Mouse (Mus musculus) forebrain, embryonic 13.5 days (tissue): ENCODE measurements at regions not wholly inside any gene's neighbourhood (a gene's known extent, or its start where the extent isn't known, plus 50 kb on each side); places are given as distances from the start of the nearest gene placed in this dataset.
A peak's percentile ranks its signal among the peaks of the same experiment; 100 is the strongest.

ENCODE experiments used
- ATAC-seq: fragments of 200-750 bp; cut with Nextera tagmentation; 2 replicates; pipeline ENCODE4 v1.8.0; 2017
- H3K27ac ChIP-seq: fragments of 300-500 bp; sonication (generic); 2 replicates; pipeline ENCODE4 v1.5.1; 2015; ENCODE audit warnings: inconsistent platforms, mild to moderate bottlenecking, moderate library complexity
- H3K27me3 ChIP-seq: fragments of 300-500 bp; sonication (generic); 2 replicates; pipeline ENCODE4 v1.6.1; 2015; ENCODE audit warnings: mild to moderate bottlenecking, inconsistent platforms
- H3K36me3 ChIP-seq: fragments of 300-500 bp; sonication (generic); 2 replicates; pipeline ENCODE4 v1.6.1; 2015; ENCODE audit warnings: mild to moderate bottlenecking, inconsistent platforms; ENCODE audit not compliant: poor library complexity, severe bottlenecking
- H3K4me1 ChIP-seq: fragments of 300-500 bp; sonication (generic); 2 replicates; pipeline ENCODE4 v1.6.1; 2015; ENCODE audit warnings: inconsistent platforms
- H3K4me2 ChIP-seq: fragments of 300-500 bp; sonication (generic); 2 replicates; pipeline ENCODE4 v1.6.1; 2015; ENCODE audit warnings: inconsistent platforms, mild to moderate bottlenecking, moderate library complexity
- H3K4me3 ChIP-seq: fragments of 300-500 bp; sonication (generic); 2 replicates; pipeline ENCODE4 v1.5.1; 2015; ENCODE audit warnings: mild to moderate bottlenecking, inconsistent platforms
- H3K9ac ChIP-seq: fragments of 300-500 bp; sonication (generic); 2 replicates; pipeline ENCODE4 v1.6.1; 2015; ENCODE audit warnings: mild to moderate bottlenecking, inconsistent platforms
- H3K9me3 ChIP-seq: fragments of 300-500 bp; sonication (generic); replicated peaks from 2 replicates; pipeline ENCODE4 v1.6.1; 2016; ENCODE audit warnings: inconsistent platforms
- WGBS: fragments of 180-500 bp; shearing (Covaris S2); methylation state at CpG from one replicate; pipeline ENCODE4 v1.1.7; 2015; 5-methylcytosine and 5-hydroxymethylcytosine counted together

- no peak overlapping the region for H3K4me3 ChIP-seq
- no peak for ATAC-seq
- no peak overlapping the region for H3K27ac ChIP-seq
- no peaks in the 10 kb centered on the region for H3K9me3 ChIP-seq
- peaks cover 25% of the 10 kb centered on the region for H3K4me1 ChIP-seq
- 55% methylated on average over 7 of the region's 7 CpGs for WGBS
- no peaks in the 10 kb centered on the region for H3K36me3 ChIP-seq
- no peaks in the 10 kb centered on the region for H3K27me3 ChIP-seq
- no peak overlapping the region for H3K4me2 ChIP-seq
- H3K9ac ChIP-seq = no peak overlapping the region
Measured at GRCm38 (mm10) chr11:64667521-64667920, 231.1 kb upstream of the F930015N05Rik start.

GRCm38 (mm10) chr11:64671898-64672297 is 235.4 kb upstream of the F930015N05Rik start:
- Histone ChIP-seq H3K27me3 (no peaks in the 10 kb centered on the region), H3K36me3 (no peaks in the 10 kb centered on the region), H3K4me3 (no peak overlapping the region), H3K27ac (no peak overlapping the region), H3K9ac (no peak overlapping the region), H3K4me2 (no peak overlapping the region), H3K9me3 (peaks cover 4% of the 10 kb centered on the region), H3K4me1 (peaks cover 22% of the 10 kb centered on the region)
- peak; percentile 83 for ATAC-seq
- WGBS = 39% methylated on average over 3 of the region's 3 CpGs

- WGBS = 32% methylated on average over 4 of the region's 4 CpGs
- Histone ChIP-seq H3K9me3 (peaks cover 10% of the 10 kb centered on the region), H3K27me3 (no peaks in the 10 kb centered on the region), H3K4me2 (no peak overlapping the region), H3K4me1 (peaks cover 19% of the 10 kb centered on the region), H3K4me3 (no peak overlapping the region), H3K36me3 (no peaks in the 10 kb centered on the region), H3K27ac (no peak overlapping the region), H3K9ac (no peak overlapping the region)
- no peak for ATAC-seq
Measured at GRCm38 (mm10) chr11:64673546-64673945, 237.1 kb upstream of the F930015N05Rik start.

- ATAC-seq = no peak
- Histone ChIP-seq H3K36me3 (no peaks in the 10 kb centered on the region), H3K4me2 (no peak overlapping the region), H3K27me3 (no peaks in the 10 kb centered on the region), H3K4me1 (no peaks in the 10 kb centered on the region), H3K9ac (no peak overlapping the region), H3K27ac (no peak overlapping the region), H3K9me3 (no peaks in the 10 kb centered on the region), H3K4me3 (no peak overlapping the region)
- 88% methylated on average over 1 of the region's 1 CpGs for WGBS
Measured at GRCm38 (mm10) chr11:64703776-64704175, 267.3 kb upstream of the F930015N05Rik start.

GRCm38 (mm10) chr11:64711801-64712200 is 267.0 kb upstream of the Elac2 start:
- ATAC-seq = no peak

GRCm38 (mm10) chr11:64715182-64715581 is 263.7 kb upstream of the Elac2 start:
- H3K27ac ChIP-seq = no peak overlapping the region
- H3K9ac ChIP-seq = no peak overlapping the region
- H3K27me3 ChIP-seq = peaks cover 6% of the 10 kb centered on the region; the same call in 1 of the 2 replicates
- no peaks in the 10 kb centered on the region for H3K4me1 ChIP-seq
- H3K4me3 ChIP-seq = no peak overlapping the region
- H3K36me3 ChIP-seq = no peaks in the 10 kb centered on the region
- no peak overlapping the region for H3K4me2 ChIP-seq
- ATAC-seq = 0 out of 2 replicates have a peak, but pooled peaks have one; percentile 27
- no peaks in the 10 kb centered on the region for H3K9me3 ChIP-seq
- WGBS = 25% methylated on average over 1 of the region's 1 CpGs

More at GRCm38 (mm10) chr11:64711801-64712200, 267.0 kb upstream of the Elac2 start:
- H3K4me2 ChIP-seq = no peak overlapping the region
- H3K4me1 ChIP-seq = no peaks in the 10 kb centered on the region
- 84% methylated on average over 2 of the region's 2 CpGs for WGBS
- no peaks in the 10 kb centered on the region for H3K36me3 ChIP-seq
- no peaks in the 10 kb centered on the region for H3K27me3 ChIP-seq
- H3K27ac ChIP-seq = no peak overlapping the region
- H3K4me3 ChIP-seq = no peak overlapping the region
- H3K9me3 ChIP-seq = no peaks in the 10 kb centered on the region
- H3K9ac ChIP-seq = no peak overlapping the region

GRCm38 (mm10) chr11:64718316-64719085 is 260.3 kb upstream of the Elac2 start:
- H3K9me3 ChIP-seq = no peaks in the 10 kb centered on the region
- ATAC-seq = peak; percentile 57; the same call in 1 of the 2 replicates
- H3K36me3 ChIP-seq = no peaks in the 10 kb centered on the region
- no peak overlapping the region for H3K9ac ChIP-seq
- H3K4me3 ChIP-seq = no peak overlapping the region
- 24% methylated on average over 5 of the region's 5 CpGs for WGBS
- peaks cover 11% of the 10 kb centered on the region; the same call in 1 of the 2 replicates for H3K27me3 ChIP-seq
- no peak overlapping the region for H3K27ac ChIP-seq
- H3K4me2 ChIP-seq = no peak overlapping the region
- peaks cover 2% of the 10 kb centered on the region; the same call in 1 of the 2 replicates for H3K4me1 ChIP-seq

- Histone ChIP-seq H3K9ac (no peak overlapping the region), H3K4me3 (no peak overlapping the region), H3K36me3 (no peaks in the 10 kb centered on the region), H3K27me3 (peaks cover 2% of the 10 kb centered on the region; the same call in 1 of the 2 replicates), H3K4me2 (no peak overlapping the region), H3K4me1 (peaks cover 2% of the 10 kb centered on the region; the same call in 1 of the 2 replicates), H3K9me3 (no peaks in the 10 kb centered on the region), H3K27ac (no peak overlapping the region)
- 89% methylated on average over 5 of the region's 5 CpGs for WGBS
- no peak for ATAC-seq
Measured at GRCm38 (mm10) chr11:64726249-64726648, 252.6 kb upstream of the Elac2 start.

- H3K4me3 ChIP-seq = no peak overlapping the region
- no peak overlapping the region for H3K9ac ChIP-seq
- no peak overlapping the region for H3K4me2 ChIP-seq
- no peak overlapping the region for H3K27ac ChIP-seq
- H3K9me3 ChIP-seq = no peaks in the 10 kb centered on the region
- H3K27me3 ChIP-seq = no peaks in the 10 kb centered on the region
- H3K4me1 ChIP-seq = peaks cover under 1% of the 10 kb centered on the region; the same call in 1 of the 2 replicates
- no peaks in the 10 kb centered on the region for H3K36me3 ChIP-seq
- ATAC-seq = no peak
- WGBS = 83% methylated on average over 5 of the region's 5 CpGs
Measured at GRCm38 (mm10) chr11:64727841-64728421, 250.9 kb upstream of the Elac2 start.

GRCm38 (mm10) chr11:64738948-64739347 is 239.9 kb upstream of the Elac2 start:
- Histone ChIP-seq H3K9me3 (no peaks in the 10 kb centered on the region), H3K4me2 (no peak overlapping the region), H3K27me3 (no peaks in the 10 kb centered on the region), H3K36me3 (no peaks in the 10 kb centered on the region), H3K9ac (no peak overlapping the region), H3K4me1 (no peaks in the 10 kb centered on the region), H3K27ac (no peak overlapping the region), H3K4me3 (no peak overlapping the region)
- 80% methylated on average over 7 of the region's 7 CpGs for WGBS
- no peak for ATAC-seq

- Histone ChIP-seq H3K36me3 (no peaks in the 10 kb centered on the region), H3K27me3 (no peaks in the 10 kb centered on the region), H3K9me3 (no peaks in the 10 kb centered on the region), H3K4me3 (no peak overlapping the region), H3K4me2 (no peak overlapping the region), H3K4me1 (no peaks in the 10 kb centered on the region), H3K27ac (no peak overlapping the region), H3K9ac (no peak overlapping the region)
- 81% methylated on average over 4 of the region's 4 CpGs for WGBS
- ATAC-seq = no peak
Measured at GRCm38 (mm10) chr11:64743753-64744152, 235.1 kb upstream of the Elac2 start.

- H3K4me1 ChIP-seq = no peaks in the 10 kb centered on the region
- H3K36me3 ChIP-seq = no peaks in the 10 kb centered on the region
- H3K4me3 ChIP-seq = no peak overlapping the region
- H3K27me3 ChIP-seq = no peaks in the 10 kb centered on the region
- no peak overlapping the region for H3K27ac ChIP-seq
- 93% methylated on average over 6 of the region's 6 CpGs for WGBS
- no peaks in the 10 kb centered on the region for H3K9me3 ChIP-seq
- H3K4me2 ChIP-seq = no peak overlapping the region
- no peak overlapping the region for H3K9ac ChIP-seq
- no peak for ATAC-seq
Measured at GRCm38 (mm10) chr11:64746146-64746545, 232.7 kb upstream of the Elac2 start.
